ENCODE assay signal across 9 mouse cellular contexts in genomic region chr11:80300551-80301315, GRCm38 (mm10). TPM values are rescaled to one million over a fixed set of nuclear protein-coding genes. Genes with fewer than 3 reads are reported as not detected.
DNase-seq lines count a peak whose midpoint lies in the region; ATAC-seq and TF ChIP-seq lines count a peak whose summit lies in the region.
"Had no signal": no experiment of that assay in that cellular context is flagged by ENCODE, and none has a peak within 500 bp of the region (broad histone marks: within the 10 kb centered on the region; RNA-seq: fewer than 3 reads in every experiment).

Rhbdl3 (plus strand) TSS chr11:80300912.

- peak; percentile 36 to 66 for DNase-seq in left cerebral cortex, adult 18-20 months (ENCODE audit: low spot score in 2 of 2)
- DNase-seq in left cerebral cortex, adult 11 months (ENCODE audit: low spot score), result no peak
- DNase-seq in liver, adult 2 months (ENCODE audit: extremely low read depth, low read depth, low spot score), result no peak
- peak; percentile 69 for DNase-seq in neural tube, embryonic 10.5 days (ENCODE audit: extremely low spot score, low spot score)
- DNase-seq in testis, postnatal 10 days (ENCODE audit: low spot score), result peak; percentile 69

- H3K79me2 ChIP-seq in liver, adult 2 months (ENCODE audit: control insufficient read depth, insufficient read depth, low read length), result no peaks in the 10 kb centered on the region

- peaks cover 24% of the 10 kb centered on the region for H3K4me1 ChIP-seq in embryonic facial prominence, embryonic 12.5 days
- H3K4me1 ChIP-seq in heart, embryonic 12.5 days (replicated peaks), result peaks cover 18% of the 10 kb centered on the region
- H3K4me1 ChIP-seq in kidney, embryonic 15.5 days, result peaks cover 47% of the 10 kb centered on the region
- H3K4me1 ChIP-seq in liver, adult 2 months (ENCODE audit: control insufficient read depth, insufficient read depth, low read length), result peaks cover 11% of the 10 kb centered on the region

- WGBS in embryonic facial prominence, embryonic 12.5 days, result under 1% methylated on average over 69 of the region's 81 CpGs
- WGBS in heart, embryonic 12.5 days, result under 1% methylated on average over 69 of the region's 81 CpGs
- WGBS in kidney, embryonic 15.5 days, result under 1% methylated on average over 80 of the region's 81 CpGs
- WGBS in liver, adult 2 months, result 1% methylated on average over 75 of the region's 81 CpGs

- no peaks in the 10 kb centered on the region for H3K9me3 ChIP-seq in embryonic facial prominence, embryonic 12.5 days
- H3K9me3 ChIP-seq in heart, embryonic 12.5 days (replicated peaks), result no peaks in the 10 kb centered on the region
- no peaks in the 10 kb centered on the region for H3K9me3 ChIP-seq in kidney, embryonic 15.5 days (replicated peaks)
- H3K9me3 ChIP-seq: G1E had no signal

- no peaks in the 10 kb centered on the region for H3K36me3 ChIP-seq in embryonic facial prominence, embryonic 12.5 days
- no peaks in the 10 kb centered on the region for H3K36me3 ChIP-seq in heart, embryonic 12.5 days
- no peaks in the 10 kb centered on the region for H3K36me3 ChIP-seq in kidney, embryonic 15.5 days
- H3K36me3 ChIP-seq in liver, adult 2 months (ENCODE audit: control insufficient read depth, insufficient read depth, low read length), result no peaks in the 10 kb centered on the region
- H3K36me3 ChIP-seq: G1E had no signal

- H3K27me3 ChIP-seq in embryonic facial prominence, embryonic 12.5 days, result peaks cover 65% of the 10 kb centered on the region
- H3K27me3 ChIP-seq in heart, embryonic 12.5 days (replicated peaks), result peaks cover 71% of the 10 kb centered on the region
- peaks cover 71% of the 10 kb centered on the region for H3K27me3 ChIP-seq in kidney, embryonic 15.5 days
- peaks cover 22% of the 10 kb centered on the region for H3K27me3 ChIP-seq in liver, adult 2 months (ENCODE audit: control insufficient read depth, insufficient read depth, low read length)

- TF ChIP-seq POLR2A in liver, adult 2 months (IDR thresholded peaks at IDR 0.05; ENCODE audit: extremely low read depth, insufficient read depth, low read length), result no peak

- peak within 1 kb of the TSS; percentile 69 for H3K4me3 ChIP-seq in embryonic facial prominence, embryonic 12.5 days
- H3K4me3 ChIP-seq in heart, embryonic 12.5 days, result peak within 1 kb of the TSS; percentile 66
- peak within 1 kb of the TSS; percentile 64 for H3K4me3 ChIP-seq in kidney, embryonic 15.5 days (replicated peaks)
- H3K4me3 ChIP-seq in liver, adult 2 months (ENCODE audit: insufficient read depth, low read depth, low read length), result peak within 1 kb of the TSS; percentile 62

- peak within 1 kb of the TSS; percentile 53 for H3K9ac ChIP-seq in embryonic facial prominence, embryonic 12.5 days
- peak within 1 kb of the TSS; percentile 66 for H3K9ac ChIP-seq in heart, embryonic 12.5 days
- H3K9ac ChIP-seq in kidney, embryonic 15.5 days, result peak within 1 kb of the TSS; percentile 47
- H3K9ac ChIP-seq in liver, adult 2 months (ENCODE audit: low read depth, low read length), result peak within 1 kb of the TSS; percentile 69

- no peak for TF ChIP-seq CTCF in liver, adult 2 months (IDR thresholded peaks at IDR 0.05; ENCODE audit: low read depth, low read length)

- no peak within 1 kb of the TSS for H3K27ac ChIP-seq in embryonic facial prominence, embryonic 12.5 days
- H3K27ac ChIP-seq in heart, embryonic 12.5 days (ENCODE audit: poor library complexity, severe bottlenecking), result no peak within 1 kb of the TSS
- no peak within 1 kb of the TSS for H3K27ac ChIP-seq in kidney, embryonic 15.5 days
- no peak within 1 kb of the TSS for H3K27ac ChIP-seq in liver, adult 2 months (replicated peaks; ENCODE audit: insufficient read depth, low read depth, low read length)

- ATAC-seq in embryonic facial prominence, embryonic 12.5 days (ENCODE audit: insufficient number of reproducible peaks, insufficient read depth, low FRiP score, low TSS enrichment), result peak; percentile 50; the same call in 1 of the 2 replicates
- ATAC-seq in heart, embryonic 12.5 days (ENCODE audit: insufficient number of reproducible peaks, low FRiP score), result peak; percentile 63
- peak; percentile 63 for ATAC-seq in kidney, embryonic 15.5 days (replicated peaks; ENCODE audit: low FRiP score)

- H3K4me2 ChIP-seq in embryonic facial prominence, embryonic 12.5 days (replicated peaks), result peak within 1 kb of the TSS; percentile 99
- H3K4me2 ChIP-seq in heart, embryonic 12.5 days, result peak within 1 kb of the TSS; percentile 98
- H3K4me2 ChIP-seq in kidney, embryonic 15.5 days, result peak within 1 kb of the TSS; percentile 100

RNA-seq across cellular contexts. Expression of gene Rhbdl3, which starts in this region (rescaled TPM):
- 10 to 100 TPM; 22.3 to 24.5 TPM for total RNA-seq in left cerebral cortex, adult 18-20 months (2021)
- 6.4 and 7.0 TPM in 2 replicates for polyA plus RNA-seq in embryonic facial prominence, embryonic 12.5 days (2016; fragmentation: Nextera tagmentation; extraction: Ambion mirVana)
- polyA plus RNA-seq in heart, embryonic 12.5 days (2016; fragmentation: Nextera tagmentation; extraction: Ambion mirVana), result 0.42 and 0.59 TPM in 2 replicates
- polyA plus RNA-seq in kidney, embryonic 15.5 days (2015; fragmentation: Nextera tagmentation; extraction: Ambion mirVana), result 2.5 and 2.9 TPM in 2 replicates
- total RNA-seq in liver, adult 2 months (2014; rRNA removed), result 0.09 and 0.13 TPM in 2 replicates
- polyA plus RNA-seq in liver, adult 2 months (2012; rRNA removed), result 0.02 and 0.06 TPM in 2 replicates

Comparison
In these comparisons a context has a peak if more than half of its experiments do, and no peak if none do; other contexts are left out.
1. RNA of gene Rhbdl3 (total RNA-seq): 22.3 to 24.5 TPM in left cerebral cortex, adult 18-20 months; 0.09 to 0.13 TPM in liver, adult 2 months; every median in the first group is over 10 times any median in the second.
2. DNase-seq: peak in left cerebral cortex, adult 18-20 months (2 of 2), neural tube, embryonic 10.5 days (single experiment) and testis, postnatal 10 days (single experiment); none in left cerebral cortex, adult 11 months (single experiment) and liver, adult 2 months (single experiment).
3. Peak in ATAC-seq, H3K4me3 ChIP-seq, H3K9ac ChIP-seq and H3K4me2 ChIP-seq in heart, embryonic 12.5 days; RNA of the gene not detected or under 1 TPM.
4. Peak in every context shown above with its lines, with median percentiles within 50 percentile points of each other: ATAC-seq, H3K4me2 ChIP-seq, H3K4me3 ChIP-seq and H3K9ac ChIP-seq.